Mouse (Mus musculus) mouse trophoblast stem cell (cell line): Measurements from ENCODE around the gene Gprc6a.

Experiments
- in situ Hi-C, 2 experiments: fragments of 300-500 bp; cut with MseI, MboI; formaldehyde crosslinking; loops; 2 replicates in 1 of 2; 3 replicates in 1 of 2; pipeline ENCODE4 v1.15.1; 2025

Gprc6a gene

DNA sequence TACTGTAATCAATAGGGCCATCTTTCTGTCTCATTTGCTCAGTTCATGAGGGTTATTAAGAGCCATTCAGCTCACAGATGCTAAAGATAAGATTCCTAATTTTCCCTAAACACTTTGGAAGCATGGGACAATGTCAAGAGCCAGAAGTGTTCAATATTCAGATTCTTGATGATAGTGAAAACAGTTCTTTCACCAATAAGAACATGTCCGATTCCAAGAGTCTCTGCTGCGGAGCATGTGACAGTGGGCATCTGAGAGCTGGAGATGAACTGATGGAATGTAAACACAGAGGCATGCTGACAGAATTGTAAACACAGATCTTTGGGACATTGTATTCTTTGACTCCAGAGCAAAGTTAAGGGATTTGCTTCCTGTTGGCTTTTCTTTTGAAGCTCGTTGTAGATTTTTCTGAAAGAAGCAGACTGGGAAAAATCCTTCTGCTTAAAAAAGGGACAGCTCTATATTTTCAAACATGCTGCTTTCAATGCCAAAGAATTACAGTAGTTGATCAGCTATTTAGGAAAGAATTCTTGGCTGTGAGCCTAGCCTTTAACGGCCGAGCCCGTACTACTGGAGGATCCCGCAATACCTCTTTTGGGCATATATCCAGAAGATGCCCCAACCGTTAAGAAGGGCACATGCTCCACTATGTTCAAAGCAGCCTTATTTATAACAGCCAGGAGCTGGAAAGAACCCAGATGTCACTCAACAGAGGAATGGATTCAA, at the start of gene Gprc6a:
Gene Gprc6a, minus strand, starts transcription at position 51 of the 726 bp plus-strand sequence.
- in situ Hi-C loops, result no loop called here

DNA sequence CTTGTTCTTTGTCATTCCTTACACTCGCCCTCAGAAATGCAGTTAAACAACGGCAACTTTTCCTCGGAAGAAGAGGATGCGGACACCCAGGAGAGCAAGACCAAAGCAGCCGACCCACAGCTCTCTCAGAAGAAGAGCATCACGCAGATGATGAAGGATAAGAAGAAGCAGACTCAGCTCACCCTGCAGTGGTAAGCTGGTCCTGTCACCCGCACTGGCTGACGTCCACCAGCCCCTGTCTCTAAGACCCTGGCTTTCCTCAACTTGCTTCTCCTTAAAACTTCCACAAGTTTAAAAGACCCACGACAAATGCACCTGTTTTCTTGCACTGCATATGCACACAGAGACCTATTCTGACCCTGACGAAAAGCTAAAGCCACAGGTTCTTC, 47.0 kb upstream of the Gprc6a start:
- in situ Hi-C loops, result no loop called here

GRCm38 (mm10) chr10:51677548-51678250, 46.4 kb upstream of the Gprc6a start, which contains the start of gene Rfx6:
Gene Rfx6, plus strand, starts transcription at chr10:51677756.
- in situ Hi-C loops, result no loop called here

DNA sequence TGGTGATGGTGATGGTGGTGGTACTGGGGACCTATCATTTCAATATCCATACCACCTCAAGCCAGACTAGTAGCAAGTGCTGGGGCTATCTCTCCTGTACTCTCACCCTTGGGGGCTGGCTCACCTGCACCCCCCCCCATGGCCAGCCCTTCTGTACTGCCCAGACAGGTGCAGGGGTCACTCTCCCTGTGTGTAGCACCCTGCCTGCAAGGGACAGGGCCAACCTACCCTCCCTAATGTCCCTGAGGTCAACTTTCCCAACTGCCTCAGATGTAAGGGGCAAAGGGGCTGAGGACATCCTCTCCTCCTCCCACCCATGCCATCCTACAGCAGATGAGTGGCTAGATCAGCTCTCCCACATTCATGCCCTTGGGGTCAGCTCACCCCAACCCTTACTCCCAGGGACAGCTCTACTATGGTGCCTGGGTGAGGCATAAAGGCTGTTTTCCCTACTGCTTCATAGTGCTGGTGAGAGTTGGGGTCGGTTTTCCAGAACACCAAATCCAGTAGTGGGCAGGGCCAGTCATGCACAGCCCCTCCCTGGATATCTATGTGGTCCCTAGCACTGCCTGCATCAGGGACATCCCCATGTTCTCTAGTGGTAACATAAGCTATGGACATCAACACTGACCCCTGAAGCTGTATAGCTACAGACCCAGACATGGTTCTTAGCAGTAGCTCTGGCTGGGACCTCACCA, 41.0 kb upstream of the Gprc6a start:
- in situ Hi-C loops, result no loop called here

GRCm38 (mm10) chr10:51671583-51671982, 40.3 kb upstream of the Gprc6a start:
- in situ Hi-C loops, result no loop called here

DNA sequence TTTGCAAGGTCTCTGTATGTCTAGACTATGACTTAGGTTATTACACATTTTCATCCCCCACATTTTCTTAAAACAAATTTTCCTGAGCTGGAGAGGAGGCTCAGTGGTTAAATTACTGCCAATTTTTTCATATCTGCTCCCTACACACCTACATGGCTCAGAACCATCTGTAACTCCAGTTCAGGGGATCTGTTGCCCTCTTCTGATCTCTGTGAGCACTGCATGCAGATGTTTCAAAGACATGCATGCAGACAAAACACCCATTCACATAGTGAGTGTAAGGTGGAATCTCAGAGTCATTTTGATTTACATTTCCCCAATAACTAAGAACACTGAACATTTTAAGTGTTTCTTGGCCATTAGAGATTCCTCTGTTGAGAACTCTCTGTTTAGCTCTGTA, 38.1 kb upstream of the Gprc6a start:
- in situ Hi-C loops, result loop anchor here in 1 of 2 experiments (5.0 kb wide), 1 partner anchor 117 kb away; no protein-coding TSS in a partner anchor

DNA sequence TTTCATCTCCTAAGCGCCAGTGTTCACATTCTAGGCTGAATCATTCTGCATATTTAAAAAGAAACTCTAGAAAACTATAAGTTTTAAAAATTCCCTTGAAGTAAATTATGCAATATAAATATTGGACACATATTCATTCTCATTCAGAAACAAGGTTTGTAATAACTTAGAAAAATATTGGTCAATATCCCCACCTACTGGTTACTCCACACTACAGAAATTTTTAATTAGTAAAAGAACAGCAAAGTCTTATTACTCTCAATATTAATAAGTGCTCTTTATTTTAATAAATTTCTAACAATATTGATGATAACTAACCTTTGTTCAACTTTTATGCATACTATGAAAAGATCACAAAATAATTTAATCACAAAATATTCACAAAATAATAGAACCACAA, 26.1 kb upstream of the Gprc6a start:
- in situ Hi-C loops, result no loop called here

DNA sequence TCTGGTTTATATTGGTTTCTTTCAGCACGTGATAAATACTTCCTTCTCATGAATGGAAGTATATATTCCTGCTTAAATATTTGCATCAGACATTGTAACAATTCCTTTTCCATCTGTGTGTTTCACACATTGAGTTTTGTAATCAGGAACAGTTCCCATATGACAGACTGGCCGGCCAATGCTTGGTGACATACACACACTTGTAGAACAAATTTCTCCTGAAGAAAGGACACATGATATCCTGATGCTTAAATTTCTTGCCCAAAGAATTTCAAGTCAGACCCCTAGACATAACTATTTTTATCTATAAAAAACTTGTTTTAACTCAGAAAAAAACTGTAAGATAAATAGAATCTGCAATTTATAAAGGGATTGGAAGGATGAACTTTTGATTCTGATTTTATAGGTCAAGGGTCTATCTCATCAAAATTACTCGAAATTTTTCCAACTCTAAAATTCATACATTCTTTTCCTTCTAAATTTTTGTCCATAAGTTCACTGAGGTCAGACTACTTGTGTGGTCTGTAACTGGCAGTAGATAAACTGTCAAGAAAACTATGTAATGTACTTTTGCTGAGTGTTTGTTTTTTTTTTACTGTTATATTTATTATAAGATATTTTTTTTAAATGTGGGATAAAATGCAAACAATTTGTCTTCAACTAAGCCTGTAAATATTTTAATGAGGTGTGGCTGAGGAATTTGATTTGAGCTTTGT, 18.4 kb upstream of the Gprc6a start:
- in situ Hi-C loops, result no loop called here

- in situ Hi-C loops, result no loop called here
These were observed 10.1 kb downstream of the Gprc6a start for GRCm38 (mm10) chr10:51621193-51621592.

DNA sequence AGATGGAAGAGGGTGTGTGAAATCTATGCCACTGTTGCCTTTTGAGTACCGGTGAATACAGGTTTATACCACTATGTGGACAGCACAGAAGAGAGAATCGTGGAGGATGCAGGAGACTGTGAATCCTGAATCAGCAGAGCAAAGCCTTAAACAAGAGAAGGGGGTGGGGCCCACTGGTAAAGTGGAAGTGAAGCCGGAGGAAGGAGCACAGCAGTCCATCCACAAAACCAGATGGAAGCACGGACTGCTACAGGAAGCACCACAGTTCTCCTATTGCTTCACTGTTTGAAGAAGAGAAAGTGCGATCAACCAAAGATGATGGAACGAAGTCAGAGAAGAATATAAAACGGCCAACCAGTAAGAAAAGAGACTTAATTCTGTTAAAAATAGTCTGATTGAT, 11.1 kb downstream of the Gprc6a start:
- in situ Hi-C loops, result no loop called here

DNA sequence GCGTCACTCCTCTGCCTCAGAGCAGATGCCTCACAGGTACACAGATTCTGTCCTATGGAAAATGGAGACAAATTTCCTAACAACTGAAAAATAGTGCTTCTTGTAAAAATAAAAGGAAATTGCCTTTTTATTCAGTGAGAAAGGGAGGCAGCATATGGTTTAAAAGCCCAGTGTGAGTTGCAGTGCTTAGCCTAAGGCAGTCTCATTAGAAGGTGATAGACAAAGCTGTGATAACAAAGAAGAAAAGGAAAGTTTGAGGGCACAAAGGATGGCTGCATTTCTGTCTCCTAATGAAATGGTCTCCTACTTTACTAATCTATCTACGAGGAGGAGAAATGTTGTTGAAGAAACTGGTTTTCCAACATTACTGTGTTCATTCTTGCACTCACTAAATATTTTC, 12.7 kb downstream of the Gprc6a start:
- in situ Hi-C loops, result no loop called here

GRCm38 (mm10) chr10:51614826-51615590, 16.3 kb downstream of the Gprc6a start:
- in situ Hi-C loops, result no loop called here

- in situ Hi-C loops, result no loop called here
These were observed 17.8 kb downstream of the Gprc6a start for GRCm38 (mm10) chr10:51613421-51613820.

GRCm38 (mm10) chr10:51611969-51612682, 19.1 kb downstream of the Gprc6a start:
- in situ Hi-C loops, result no loop called here

DNA sequence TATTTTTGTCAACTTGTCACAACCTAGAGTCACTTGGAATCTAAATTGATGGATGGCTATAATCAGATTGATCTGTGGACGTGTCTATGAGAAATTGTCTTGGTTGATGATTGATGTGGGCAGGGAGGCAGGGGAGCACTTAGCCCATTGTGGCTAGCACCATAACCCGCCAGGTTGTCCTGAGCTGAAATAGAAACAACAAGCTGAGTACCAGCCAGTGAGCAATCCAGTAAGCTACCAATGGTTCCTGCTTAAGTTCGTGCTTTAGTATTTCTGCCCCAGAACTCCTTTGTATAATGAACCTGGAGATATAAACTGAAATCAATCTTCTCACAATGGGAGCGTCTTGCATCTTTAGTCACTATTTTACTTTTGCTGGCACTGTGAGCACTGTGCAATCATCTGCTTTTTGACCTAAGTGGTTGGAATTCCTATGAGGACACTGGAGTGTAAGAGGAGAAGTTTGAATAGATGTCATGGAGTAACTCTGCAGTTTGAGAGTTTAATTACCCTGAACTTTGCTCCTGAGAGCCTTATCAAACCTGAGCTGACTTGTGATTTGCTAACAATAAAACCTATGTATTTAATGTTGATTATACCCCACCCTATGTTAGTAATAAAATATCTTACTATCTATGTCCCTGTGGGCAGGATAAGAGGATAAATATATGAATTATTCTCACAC, 21.4 kb downstream of the Gprc6a start:
- in situ Hi-C loops, result no loop called here

DNA sequence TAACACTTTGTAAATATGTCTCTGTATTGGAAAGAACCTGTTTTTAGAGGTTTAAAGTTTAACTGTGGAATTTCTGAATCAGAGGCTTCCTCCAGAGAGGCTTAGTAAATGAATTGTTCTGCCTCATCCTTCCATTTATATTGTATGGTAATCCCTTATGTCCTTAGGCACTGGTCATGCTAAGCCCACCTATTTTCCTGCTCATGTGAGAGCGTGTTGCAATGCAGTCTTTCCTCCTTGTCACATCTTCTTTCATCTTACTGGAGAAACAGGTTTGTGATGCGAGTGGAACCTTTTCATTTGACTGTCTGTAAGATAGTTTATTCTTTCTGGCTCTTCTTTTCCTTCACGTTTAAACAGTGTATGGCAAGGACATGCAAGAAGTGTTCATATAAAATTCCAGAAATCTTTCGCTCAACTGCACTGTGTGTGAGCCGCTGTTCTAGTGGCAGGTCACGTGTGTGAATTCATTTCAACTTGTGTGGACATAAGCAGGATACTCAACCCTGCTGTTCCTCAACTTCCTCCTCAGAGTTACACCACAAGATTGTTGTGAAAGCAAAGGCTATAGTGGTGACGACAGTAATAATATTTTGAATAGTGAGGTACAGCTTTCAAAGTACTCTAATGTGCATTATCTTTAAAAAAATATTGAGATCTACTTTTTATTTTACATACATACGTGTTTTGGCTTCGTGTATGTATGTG, 34.2 kb downstream of the Gprc6a start:
- in situ Hi-C loops, result no loop called here

DNA sequence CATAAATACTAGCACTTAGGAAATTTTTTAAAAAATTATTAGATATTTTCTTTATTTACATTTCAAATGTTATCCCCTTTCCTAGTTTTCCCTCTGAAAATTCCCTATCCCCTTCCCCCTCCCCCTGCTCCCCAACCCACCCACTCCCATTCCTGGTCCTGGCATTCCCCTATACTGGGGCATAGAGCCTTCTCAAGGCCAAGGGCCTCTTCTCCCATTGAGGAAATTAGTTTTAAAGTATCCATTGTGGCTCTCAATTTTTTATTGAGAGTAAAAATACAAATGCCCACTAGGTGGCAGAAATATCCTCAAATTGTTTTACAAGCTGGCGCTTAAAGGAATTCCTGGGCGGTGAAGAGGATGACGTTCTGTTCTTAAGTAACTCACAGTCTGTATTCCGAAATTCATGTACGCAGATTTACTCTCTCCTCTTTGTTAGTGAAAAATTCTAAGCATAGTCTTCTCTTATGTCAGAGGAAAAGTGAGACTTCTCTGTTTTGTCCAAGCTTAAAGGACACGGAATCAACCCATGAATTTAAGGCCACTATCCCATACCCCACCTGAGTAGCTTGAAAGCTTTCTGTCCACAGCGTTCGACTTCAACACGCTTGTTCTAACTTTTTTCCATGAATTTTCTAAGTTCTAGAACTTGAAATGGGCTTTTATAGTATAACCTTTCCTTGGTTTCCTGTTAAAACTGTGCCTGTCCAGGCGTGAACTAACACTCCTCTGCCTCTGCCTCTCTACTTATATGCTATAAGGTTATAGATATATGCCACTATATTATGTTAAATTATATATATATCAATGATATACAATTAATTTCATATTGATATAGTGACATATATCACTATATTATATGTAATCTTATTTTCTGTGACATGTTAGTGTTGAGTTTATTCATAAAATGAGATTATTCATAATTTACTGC, 36.0 kb downstream of the Gprc6a start:
- in situ Hi-C loops, result no loop called here

GRCm38 (mm10) chr10:51591574-51591973, 39.7 kb downstream of the Gprc6a start:
- in situ Hi-C loops, result no loop called here
